Mouse (Mus musculus) kidney, postnatal 36 days (tissue): ENCODE results near the gene Tram2.

Source experiments
- DNase-seq, 2 experiments: peaks; one replicate each; pipeline ENCODE4 v3.0.0; 2021 to 2022; ENCODE audit warnings: mixed read lengths in 2 of 2

Gene Tram2

DNA sequence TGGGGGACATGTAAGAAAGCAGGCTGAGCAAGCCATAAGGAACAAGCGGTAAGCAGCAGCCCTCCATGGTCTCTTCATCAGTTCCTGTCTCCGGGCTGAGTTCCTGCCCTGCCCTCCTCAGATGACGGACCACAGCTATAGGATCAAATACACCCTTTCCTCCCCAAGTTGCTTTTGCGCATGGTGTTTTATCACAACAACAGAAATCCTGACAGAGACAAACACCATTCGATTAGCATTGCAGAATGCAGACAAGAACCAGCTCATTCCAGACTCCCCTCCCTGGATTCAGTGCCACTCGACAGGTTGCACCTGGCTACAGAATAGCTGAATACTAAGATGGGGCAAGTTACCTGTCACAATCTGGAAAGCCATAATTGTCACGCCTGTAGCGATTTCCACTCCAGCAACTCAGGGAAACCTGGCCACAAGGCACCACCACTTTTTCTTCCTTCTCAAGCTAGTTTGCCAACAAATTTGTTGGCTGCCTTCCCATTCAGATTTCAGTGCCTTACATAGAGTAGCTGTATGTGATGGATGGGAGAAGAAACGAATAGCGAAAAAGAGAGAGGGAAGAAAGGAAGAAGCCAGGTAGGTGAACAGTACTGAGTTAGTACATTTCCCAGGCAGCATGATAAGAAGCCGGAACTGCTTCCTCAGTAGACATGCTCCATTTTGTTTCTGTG, 11.3 kb downstream of the Tram2 start:
- DNase-seq: no peak

DNA sequence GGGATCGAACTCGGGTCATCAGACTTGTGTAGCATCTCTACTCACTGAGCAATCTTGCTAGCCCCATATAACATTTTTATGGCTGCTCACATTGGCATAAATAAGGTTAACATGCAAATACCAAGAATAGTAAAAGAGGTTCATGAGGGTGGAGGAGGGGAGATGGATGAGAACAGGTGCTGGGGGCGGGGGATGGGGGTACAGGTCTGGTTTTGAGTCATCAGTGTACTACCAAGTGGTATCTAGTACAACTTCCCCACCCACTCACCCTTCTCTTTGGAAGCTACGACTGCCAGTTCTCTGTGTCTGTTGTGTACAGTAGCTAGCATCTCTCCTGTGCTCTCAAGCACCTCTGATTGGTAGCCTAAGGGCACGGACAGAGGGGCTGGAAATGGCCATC, 14.9 kb downstream of the Tram2 start:
- DNase-seq: no peak

DNA sequence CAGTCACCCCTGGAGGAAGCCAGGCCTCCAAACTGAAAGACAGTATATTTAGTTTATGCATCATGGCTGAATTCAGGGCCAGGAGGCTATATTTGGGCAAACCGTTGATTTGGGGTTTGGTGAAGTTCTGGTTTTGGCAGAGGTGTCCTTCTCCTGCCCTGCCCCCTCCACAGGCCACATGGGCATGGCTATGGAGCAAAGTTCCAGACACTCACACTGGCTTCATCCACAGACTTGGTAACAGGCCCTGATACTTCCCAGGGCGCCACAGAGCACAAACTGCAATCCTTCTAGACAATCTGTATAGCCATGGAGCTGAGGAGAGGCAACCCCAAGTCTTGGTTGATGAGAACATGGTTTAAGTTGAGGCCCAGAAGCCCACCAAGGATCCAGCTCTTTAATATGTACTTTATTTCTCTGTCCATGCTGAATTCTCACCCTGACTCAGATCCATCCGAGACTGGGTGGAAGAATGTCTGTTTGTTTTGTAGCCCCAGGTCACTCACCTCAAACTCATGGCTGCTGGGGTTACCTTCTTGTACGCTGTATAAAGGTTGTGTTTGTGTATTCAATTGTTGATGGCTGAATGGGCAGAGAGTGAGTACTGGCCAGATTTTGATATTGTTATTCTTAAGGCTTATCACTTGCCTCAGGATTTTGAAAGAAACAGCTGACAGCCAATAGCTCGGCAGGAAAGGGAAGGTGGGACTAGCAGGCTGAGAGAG, 19.5 kb downstream of the Tram2 start:
- DNase-seq: peak in 1 of 2 experiments; percentile 20

DNA sequence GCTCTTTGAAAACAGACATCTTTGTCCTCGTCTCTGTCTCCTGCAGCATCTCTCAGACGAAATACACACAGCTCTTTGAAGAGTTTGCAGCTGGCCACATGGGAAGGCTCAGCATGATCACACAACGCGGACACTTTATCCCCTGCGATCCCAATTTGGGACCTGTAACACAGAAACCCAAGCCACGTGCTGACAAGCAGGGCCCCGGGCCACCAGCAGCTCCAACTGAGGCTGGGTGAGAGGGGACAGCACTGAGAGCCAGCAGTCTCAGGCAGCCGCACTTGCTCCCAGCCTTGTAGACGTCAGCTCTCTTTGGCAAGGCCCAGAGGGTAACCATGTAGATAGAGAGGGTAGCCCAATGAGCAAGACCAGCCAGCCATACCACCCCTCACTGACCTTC, 26.0 kb downstream of the Tram2 start:
- DNase-seq: no peak

DNA sequence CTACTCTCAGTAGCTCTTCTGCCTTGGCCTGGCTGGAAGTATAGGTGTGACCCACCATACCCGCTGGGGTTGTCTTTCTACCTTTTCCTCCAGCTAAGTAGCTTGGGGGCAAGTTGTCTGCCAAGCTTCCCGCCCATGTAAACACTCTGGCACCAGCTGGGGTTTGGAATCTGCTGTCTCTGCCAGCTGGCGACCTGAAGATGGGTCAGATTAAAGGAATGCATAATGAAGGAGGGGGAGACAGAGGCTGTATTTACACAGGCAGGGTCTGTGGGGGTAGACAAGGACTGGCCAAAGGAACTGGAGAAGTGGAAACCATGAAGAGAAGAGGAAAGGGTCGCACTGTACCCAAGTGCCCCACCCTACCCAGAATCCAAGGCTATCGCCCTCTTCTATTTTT, 26.4 kb downstream of the Tram2 start:
- DNase-seq: peak in 1 of 2 experiments; percentile 19

DNA sequence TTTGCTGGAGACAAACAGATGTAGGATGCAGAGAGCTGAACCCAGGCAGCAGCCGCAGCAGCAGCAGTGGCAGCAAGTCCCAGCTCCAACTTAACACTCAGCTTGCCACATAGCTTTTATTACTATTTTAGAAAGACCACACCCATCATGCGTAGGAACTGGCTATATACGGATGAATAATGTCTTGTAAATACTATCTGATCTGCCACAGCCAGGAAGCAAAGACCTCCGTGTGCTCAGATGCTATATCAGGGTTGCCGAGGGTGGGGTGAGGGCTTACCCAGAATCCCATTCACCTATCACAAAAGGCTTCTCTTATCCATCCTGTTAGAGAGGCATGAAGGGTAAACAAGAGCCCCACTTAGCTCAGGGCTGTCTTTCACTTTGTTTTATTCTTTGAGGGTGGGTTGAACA, 26.9 kb downstream of the Tram2 start:
- DNase-seq: no peak

DNA sequence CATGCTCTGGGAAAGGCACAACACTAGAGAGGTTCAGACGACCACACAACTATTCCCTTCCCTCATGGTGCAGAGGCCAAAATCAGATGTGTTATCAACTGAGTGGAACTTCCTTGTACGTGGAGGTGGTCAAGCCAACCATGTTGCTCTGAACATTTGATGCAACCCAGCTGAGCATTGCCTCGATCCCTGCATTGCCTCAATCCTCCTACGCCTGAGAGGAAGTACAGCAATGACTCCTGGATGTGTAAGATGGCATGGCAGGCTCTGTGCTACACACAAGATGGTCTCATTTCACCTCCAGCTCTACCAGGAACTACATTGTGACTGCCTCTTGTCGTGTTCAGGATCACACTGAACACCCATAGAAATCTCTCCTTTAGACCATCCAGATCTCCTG, 30.0 kb downstream of the Tram2 start:
- no peak for DNase-seq

DNA sequence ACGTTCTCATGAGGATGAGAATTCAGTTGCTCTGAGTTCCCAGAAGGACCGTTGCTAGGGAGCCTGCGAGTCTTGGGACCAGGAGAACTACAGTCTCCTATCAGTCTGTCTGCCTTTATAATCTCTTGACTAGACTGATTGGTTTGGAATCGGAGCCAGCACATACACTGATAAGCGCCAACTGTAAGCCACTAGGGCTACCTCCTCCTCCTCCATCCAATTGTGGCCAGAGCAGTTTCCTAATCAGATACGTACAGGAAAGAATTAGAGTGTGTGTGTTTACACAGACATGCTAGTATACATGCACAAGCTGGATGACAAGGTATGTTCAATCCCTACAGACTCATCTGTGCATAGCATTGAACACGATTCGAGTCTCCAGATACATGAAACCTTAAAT, 30.6 kb downstream of the Tram2 start:
- no peak for DNase-seq

DNA sequence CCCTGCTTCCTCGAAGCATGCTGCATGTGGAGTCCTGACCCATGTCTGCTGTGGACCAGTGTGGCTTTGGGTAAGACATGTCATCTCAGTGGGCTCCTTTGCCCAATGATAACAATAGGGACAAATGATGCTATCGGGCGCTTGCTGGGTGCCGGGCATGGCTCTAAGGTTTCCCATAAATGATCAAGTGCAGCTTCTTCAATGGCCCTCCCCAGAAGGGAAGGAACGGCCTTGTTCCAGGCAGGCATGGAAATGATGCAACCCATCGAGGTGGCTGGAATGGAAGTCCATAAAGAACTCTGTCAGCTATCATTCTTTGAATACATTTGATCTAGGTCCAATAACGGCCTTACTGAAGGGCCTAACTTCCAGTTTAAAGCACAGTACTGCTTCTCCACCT, 36.6 kb downstream of the Tram2 start:
- no peak for DNase-seq

DNA sequence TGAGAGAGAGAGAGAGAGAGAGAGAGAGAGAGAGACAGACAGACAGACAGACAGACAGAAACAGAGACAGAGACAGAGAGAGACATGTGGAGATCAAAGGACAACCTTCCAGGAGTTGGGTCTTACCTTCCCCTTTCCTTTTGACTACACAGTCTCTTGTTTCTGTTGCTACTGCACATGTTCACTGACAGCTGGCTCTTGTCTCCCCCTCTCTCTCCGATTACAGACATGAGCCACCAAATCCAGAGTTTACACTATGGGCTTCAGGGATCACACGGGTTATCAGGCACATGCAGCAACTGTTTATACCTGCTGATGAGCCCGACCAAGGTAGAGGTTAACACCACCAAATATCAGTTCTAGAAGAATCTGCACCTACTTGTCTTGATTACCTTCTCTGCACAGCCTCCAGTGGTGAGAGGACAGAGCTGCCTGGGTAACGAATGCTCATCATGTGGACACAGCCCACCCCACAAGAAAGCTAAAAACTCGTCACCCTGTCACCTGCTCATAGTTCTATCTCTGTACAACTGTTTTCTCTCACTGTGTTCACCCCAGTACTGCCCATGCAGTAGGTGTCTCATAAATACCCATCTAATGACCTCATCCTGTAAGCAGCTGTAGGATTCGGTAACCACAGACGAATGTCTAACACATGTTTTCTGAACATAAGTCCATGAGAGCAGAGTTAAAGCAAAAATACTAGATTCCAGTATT, 38.3 kb downstream of the Tram2 start:
- DNase-seq: no peak

DNA sequence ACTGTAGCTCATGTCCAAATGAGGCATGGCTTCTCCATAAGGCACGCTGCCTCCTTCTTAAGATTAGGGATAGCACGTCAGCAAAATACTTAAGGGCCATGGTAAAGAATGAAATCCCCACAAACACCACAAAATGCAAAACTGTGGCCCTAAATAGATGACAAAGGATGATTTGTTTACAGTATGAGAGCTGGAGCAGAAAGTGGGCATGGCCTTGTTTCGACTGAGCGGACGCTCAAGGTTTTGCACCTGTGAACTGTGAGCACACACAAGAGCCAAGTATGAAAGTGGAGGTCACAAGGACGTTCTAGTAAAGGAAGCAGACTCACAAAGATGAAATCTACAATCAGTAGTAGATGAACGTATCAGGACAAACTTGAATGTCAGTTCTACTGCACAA, 38.9 kb downstream of the Tram2 start:
- DNase-seq: no peak

DNA sequence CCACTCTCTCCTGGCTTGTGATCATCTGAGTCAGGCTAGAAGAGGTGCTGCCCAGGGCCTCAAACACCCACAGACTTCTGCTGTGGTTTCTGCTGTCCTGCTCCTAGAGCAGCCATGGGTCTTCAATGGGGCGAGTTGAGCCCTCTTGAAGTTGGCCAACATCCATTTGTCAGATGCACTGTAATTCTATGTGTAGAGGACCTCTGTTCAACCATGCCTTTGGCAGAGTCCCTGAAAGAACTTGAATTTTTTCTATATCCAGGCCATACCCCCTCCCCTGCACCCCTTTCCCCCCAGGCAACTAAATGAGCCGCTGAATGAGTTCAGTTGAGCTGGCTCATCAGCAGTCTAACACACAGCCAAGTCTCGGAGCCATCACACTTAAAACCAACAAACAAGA, 39.5 kb downstream of the Tram2 start:
- DNase-seq: no peak

DNA sequence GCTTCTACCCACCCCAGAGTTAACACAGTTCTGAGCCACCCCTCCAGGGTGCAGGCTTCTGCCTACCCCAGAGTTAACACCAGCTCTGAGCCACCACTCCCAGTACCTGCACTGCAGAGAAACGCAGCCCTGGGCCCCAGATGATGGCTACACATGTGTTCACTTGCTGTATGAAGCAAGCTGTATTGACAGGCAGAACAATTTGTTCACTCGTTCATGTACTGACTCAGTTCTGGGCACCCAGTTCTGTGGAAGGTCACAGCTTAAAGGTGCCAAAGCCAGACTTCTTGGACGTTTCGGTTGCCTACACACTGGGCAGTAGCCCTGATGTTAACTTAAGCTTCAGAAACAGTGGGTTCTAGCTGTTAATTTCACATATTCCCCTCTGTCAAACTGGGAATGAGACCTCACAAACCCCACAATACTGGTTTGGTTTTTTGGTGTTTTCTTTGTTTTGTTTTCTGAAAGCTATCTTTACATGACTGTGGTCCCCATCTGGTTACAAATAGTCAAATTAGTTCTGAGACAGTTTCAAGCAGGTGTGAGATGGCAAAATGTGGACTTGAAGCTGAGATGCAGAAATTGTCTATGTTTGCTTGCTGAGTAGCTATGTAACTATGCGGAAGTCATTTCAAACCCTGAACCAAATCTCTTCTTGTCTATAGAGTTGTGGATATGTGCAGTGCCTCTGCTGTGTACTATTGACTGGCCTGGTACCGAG, 41.0 kb downstream of the Tram2 start:
- DNase-seq: no peak

DNA sequence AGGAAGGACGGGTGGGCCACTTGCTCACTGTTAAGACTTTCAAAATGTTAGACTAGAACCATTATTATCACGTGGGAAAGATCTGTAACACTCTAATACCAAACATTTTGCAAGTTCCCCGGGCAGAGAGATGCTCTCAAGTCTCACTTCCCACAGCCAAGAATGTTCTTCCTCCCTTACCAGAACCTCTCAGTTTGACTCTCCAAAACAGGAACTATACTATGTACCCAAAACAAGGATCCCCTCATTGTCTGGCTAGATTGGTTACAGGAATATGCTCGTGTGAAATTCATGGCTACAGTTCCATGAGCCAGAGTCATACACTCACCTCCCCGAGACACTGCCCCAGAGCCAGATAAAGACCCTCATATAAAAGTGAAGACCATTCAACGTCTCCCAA, 43.2 kb downstream of the Tram2 start:
- DNase-seq: no peak

DNA sequence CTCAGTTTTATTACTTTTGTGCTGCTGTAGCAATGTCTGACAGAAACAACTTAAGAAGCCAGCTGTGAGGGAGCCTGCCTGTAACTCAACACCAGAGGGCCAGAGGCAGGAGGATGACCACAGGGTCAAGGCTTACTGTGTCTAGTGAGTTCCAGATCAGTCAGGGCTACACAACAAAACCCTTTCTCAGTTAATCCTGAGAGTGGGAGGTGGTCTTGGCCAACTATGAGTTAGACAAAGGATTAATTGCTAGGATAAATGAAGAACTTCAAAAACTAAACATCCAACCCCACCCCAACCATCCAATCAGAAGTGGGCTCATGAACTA, 45.3 kb downstream of the Tram2 start:
- no peak for DNase-seq

DNA sequence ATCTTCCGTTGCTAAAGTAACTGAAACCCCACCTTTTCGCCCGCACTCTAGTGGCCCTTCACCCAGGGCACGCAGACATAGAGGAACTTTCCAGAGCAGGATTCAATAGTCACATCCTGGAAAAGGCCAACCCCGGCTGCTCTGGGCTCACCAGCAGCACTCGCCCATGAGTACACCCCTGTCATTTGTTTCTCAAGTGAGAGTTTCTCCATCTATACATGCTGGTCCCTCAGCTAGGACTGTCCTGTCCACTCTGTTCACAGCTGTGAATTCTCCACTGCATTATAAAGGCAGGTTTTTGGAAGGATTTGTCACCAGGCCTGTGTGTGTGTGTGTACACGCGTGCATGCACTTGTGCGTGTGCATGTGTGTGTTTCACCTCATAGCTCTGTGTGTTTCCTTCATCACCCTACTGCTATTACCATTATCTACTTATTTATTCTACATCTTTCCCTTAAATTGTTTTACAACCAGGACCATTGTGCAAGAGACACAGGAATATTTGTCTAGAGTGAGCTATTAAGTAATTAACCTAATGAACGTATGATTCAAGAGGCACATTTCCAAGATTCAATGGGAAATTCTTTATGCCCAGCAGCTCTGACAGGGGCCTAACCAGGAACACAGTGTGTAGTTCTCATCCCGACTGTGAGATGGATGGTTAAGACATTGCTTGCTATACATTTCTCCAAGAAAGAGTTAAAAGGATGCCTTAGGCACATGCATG, 45.8 kb downstream of the Tram2 start:
- no peak for DNase-seq

DNA sequence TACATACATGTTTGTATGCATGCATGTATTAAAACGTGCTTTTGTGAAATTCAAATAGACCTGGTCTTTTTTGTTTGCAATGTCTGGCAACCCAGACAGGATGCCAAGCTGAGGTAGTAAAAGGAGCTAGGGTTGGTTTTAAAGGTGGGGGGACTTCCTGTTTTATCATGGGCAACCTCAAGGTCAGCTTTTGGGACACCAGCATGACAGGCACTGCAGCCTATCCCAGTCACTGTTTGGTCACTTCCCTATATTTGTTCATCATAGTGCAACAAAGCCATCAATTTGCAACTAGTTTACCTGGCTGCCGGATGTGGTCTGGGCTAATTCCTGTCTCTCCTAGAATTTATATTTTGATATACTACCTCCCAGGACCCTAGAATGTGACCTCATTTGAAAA, 47.4 kb downstream of the Tram2 start:
- DNase-seq: no peak

DNA sequence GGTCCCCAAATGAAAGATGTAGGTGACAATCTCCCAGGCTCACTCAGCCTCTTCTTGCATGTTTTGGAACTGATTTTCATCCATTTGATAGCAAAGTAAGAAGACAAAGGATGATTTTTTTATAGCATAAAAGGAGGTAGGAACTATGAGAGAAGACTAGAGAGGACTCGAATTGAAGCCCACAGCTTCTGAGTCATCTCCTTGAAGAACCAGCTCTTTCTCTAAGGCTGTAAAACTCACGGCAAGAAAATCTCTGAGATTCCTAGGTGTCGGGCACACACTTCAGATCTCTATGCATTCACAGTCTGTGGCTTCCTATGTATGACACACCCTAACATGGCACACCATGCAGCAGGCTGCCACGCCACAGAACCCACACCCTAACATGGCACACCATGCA, 50.0 kb downstream of the Tram2 start:
- no peak for DNase-seq

DNA sequence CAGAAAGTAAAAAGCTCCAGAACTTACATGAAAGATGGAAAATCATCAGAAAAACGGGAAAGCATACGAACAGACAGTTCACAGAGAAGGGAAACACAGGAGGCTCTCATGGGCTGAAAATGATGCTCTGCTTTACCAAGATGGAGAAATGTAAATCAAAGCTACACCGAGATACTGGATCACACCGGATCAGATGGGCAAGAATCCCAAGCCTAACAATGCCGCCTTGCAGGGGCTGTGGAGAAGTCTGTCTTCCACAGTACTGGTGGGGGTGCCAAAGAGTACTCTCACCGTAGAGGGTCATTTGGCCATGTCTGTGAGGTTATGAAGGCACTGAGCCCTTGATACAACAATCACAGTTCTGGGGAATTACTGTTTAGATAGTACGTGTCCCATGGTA, 52.5 kb downstream of the Tram2 start:
- no peak for DNase-seq

DNA sequence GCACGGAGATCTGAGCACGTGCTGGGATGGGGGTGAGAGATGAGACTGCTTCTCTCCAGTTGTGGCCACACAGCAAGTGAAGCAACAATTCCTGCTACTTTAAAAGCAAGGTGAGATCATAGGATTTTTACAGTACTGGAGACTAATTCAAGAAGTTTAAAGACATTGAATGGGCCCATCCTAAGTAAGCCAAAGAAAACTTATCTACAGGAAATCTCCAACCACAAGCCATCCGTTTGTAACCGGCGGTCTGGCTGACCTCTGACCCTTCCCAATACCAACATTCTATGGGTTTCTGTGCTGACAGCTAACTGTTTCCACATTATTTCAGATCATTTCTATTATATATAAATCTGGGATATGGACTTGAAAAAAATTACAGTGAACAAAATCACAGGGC, 53.8 kb downstream of the Tram2 start:
- DNase-seq: no peak

DNA sequence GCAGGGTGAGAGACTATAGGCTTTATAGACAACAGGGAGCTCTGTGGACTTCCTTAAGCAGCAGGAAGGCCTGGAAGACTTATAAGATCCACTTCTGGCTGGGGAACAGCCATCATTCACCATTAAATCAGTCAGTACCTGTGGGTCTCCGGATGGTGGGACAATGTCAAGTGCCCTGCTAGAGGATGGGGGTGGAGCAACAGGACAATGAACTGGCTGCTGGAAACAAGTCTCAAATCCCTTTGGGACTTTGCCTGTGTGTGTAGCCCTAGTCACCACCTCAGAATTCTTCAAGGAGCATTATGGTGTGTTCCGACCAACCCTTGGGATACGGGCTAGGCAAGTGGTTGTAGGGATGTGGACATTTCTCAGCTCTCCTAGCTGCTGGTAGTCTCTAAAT, 55.9 kb downstream of the Tram2 start:
- DNase-seq: no peak

DNA sequence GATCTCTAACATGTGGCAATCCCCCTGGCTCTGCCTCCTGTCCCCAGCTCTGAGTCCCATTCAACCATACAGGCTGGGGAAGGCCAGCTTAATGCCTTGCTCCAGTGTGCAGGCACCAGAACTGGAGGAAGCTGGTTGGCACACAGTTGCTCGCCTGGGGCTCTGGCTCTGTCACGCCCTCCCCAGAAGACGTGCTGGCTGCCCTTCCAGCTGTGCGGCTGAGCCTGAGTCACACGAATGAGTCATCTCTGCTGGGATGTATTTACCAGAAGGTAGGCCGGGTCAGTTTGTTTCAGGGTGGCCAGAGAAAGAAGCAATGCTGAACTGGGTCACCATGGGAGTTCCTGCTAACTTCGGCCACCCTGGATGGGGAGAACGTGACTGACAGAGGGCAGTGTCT, 64.6 kb downstream of the Tram2 start:
- peak; percentile 24 to 41 for DNase-seq

DNA sequence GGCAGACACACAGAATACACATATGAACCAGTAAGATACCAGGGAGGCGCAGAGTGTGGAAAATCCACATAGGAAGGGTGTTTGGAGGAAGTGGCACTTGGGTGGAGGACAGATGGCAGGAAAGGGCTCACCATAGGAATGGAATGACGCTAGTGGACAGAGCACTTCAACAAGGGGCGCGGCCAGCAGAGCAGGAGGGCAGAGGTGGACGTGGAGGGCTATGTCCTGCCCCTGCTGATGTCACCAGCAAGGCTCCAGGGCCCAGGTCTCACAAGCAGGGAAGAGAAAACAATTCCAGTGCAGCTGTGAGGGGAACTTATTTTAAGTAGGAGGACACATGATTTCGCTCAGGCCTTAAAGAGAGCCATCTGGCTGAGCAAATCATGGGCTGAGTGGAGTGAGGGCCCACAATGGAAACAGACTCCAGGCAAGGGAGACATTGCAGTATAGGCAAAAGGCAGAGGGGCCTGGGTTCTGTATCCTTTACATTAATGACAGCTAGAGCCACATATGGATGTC, 68.7 kb downstream of the Tram2 start:
- no peak for DNase-seq
